In genomic region chr5:18360956-18361355, GRCm38 (mm10) we compare ENCODE assay signal across 8 mouse cellular contexts. TPM values are rescaled to one million over a fixed set of nuclear protein-coding genes. Genes with fewer than 3 reads are reported as not detected.
DNase-seq lines count a peak whose midpoint lies in the region; ATAC-seq and TF ChIP-seq lines count a peak whose summit lies in the region.

No protein-coding gene starts in this region.

- H3K9ac ChIP-seq in embryonic facial prominence, embryonic 15.5 days, result no peak overlapping the region
- H3K9ac ChIP-seq in intestine, postnatal 0 days (ENCODE audit: low read depth, low read length), result no peak overlapping the region
- H3K9ac ChIP-seq in neural tube, embryonic 15.5 days (replicated peaks), result peak overlapping the region; percentile 61

- no peak for TF ChIP-seq CTCF in left cerebral cortex, adult 2 months (IDR thresholded peaks at IDR 0.05)
- no peak for TF ChIP-seq CTCF in intestine, postnatal 0 days (IDR thresholded peaks at IDR 0.05; ENCODE audit: low read depth)

- no peaks in the 10 kb centered on the region for H3K36me3 ChIP-seq in embryonic facial prominence, embryonic 15.5 days
- H3K36me3 ChIP-seq in intestine, postnatal 0 days (ENCODE audit: control insufficient read depth, insufficient read depth), result no peaks in the 10 kb centered on the region
- H3K36me3 ChIP-seq in neural tube, embryonic 15.5 days, result no peaks in the 10 kb centered on the region

- no peak for DNase-seq in left cerebral cortex, adult 2 months (ENCODE audit: extremely low spot score in 1 of 2, low spot score in 2 of 2)
- DNase-seq in left cerebral cortex, adult 18-20 months (ENCODE audit: low spot score in 2 of 2), result no peak
- no peak for DNase-seq in adrenal gland, adult 8-10 months
- no peak for DNase-seq in frontal cortex, postnatal 25 days (ENCODE audit: low spot score in 2 of 2)
- no peak for DNase-seq in ovary, postnatal 36 days (ENCODE audit: low spot score)

- no peak for ATAC-seq in embryonic facial prominence, embryonic 15.5 days (ENCODE audit: insufficient number of reproducible peaks, low FRiP score, low TSS enrichment, low read depth)
- no peak for ATAC-seq in intestine, postnatal 0 days
- ATAC-seq in neural tube, embryonic 15.5 days (ENCODE audit: low FRiP score), result no peak

- H3K27me3 ChIP-seq in embryonic facial prominence, embryonic 15.5 days, result no peaks in the 10 kb centered on the region
- no peaks in the 10 kb centered on the region for H3K27me3 ChIP-seq in intestine, postnatal 0 days (replicated peaks; ENCODE audit: control insufficient read depth, insufficient read depth, low read length)
- no peaks in the 10 kb centered on the region for H3K27me3 ChIP-seq in neural tube, embryonic 15.5 days (replicated peaks)

- peak overlapping the region; percentile 87 for H3K27ac ChIP-seq in left cerebral cortex, adult 2 months
- H3K27ac ChIP-seq in embryonic facial prominence, embryonic 15.5 days (replicated peaks), result 0 out of 2 replicates have a peak overlapping the region, but pooled peaks have one; percentile 65
- no peak overlapping the region for H3K27ac ChIP-seq in intestine, postnatal 0 days (ENCODE audit: low read depth, low read length)
- peak overlapping the region; percentile 75; the same call in 1 of the 2 replicates for H3K27ac ChIP-seq in neural tube, embryonic 15.5 days (replicated peaks)

- intact Hi-C loops in left cerebral cortex, adult 2 months (cut with DNase I), result loop anchor here (5.0 kb wide), 1 partner anchor 274 kb away; no protein-coding TSS in a partner anchor

- H3K4me1 ChIP-seq in embryonic facial prominence, embryonic 15.5 days, result peaks cover 17% of the 10 kb centered on the region
- no peaks in the 10 kb centered on the region; the same call in 1 of the 2 replicates for H3K4me1 ChIP-seq in intestine, postnatal 0 days (replicated peaks; ENCODE audit: control insufficient read depth, insufficient read depth, low read length)
- peaks cover 14% of the 10 kb centered on the region for H3K4me1 ChIP-seq in neural tube, embryonic 15.5 days

- WGBS in embryonic facial prominence, embryonic 15.5 days, result 22% methylated on average over 6 of the region's 6 CpGs
- WGBS in intestine, postnatal 0 days, result 49% methylated on average over 6 of the region's 6 CpGs
- WGBS in neural tube, embryonic 15.5 days, result 10% methylated on average over 6 of the region's 6 CpGs

- peak overlapping the region; percentile 88 for H3K4me2 ChIP-seq in embryonic facial prominence, embryonic 15.5 days (replicated peaks)
- peak overlapping the region; percentile 99 for H3K4me2 ChIP-seq in intestine, postnatal 0 days (replicated peaks; ENCODE audit: low read depth)
- peak overlapping the region; percentile 74 for H3K4me2 ChIP-seq in neural tube, embryonic 15.5 days

- H3K9me3 ChIP-seq in embryonic facial prominence, embryonic 15.5 days (replicated peaks), result no peaks in the 10 kb centered on the region
- H3K9me3 ChIP-seq in intestine, postnatal 0 days (ENCODE audit: control insufficient read depth), result no peaks in the 10 kb centered on the region
- H3K9me3 ChIP-seq in neural tube, embryonic 15.5 days (replicated peaks), result no peaks in the 10 kb centered on the region

- H3K4me3 ChIP-seq in left cerebral cortex, adult 2 months, result peak overlapping the region; percentile 79
- peak overlapping the region; percentile 79 for H3K4me3 ChIP-seq in embryonic facial prominence, embryonic 15.5 days (replicated peaks)
- no peak overlapping the region for H3K4me3 ChIP-seq in intestine, postnatal 0 days (ENCODE audit: low read depth, low read length)
- peak overlapping the region; percentile 96 for H3K4me3 ChIP-seq in neural tube, embryonic 15.5 days (replicated peaks)

RNA-seq across cellular contexts. Expression of gene Gnai1, which starts 0.8 kb away (rescaled TPM):
- 100 to 1,000 TPM; 167 TPM for total RNA-seq in left cerebral cortex, adult 2 months (2021)
- total RNA-seq in left cerebral cortex, adult 18-20 months (2021), result 100 to 1,000 TPM; 170 to 173 TPM
- polyA plus RNA-seq in embryonic facial prominence, embryonic 15.5 days (2015; fragmentation: Nextera tagmentation; extraction: Ambion mirVana), result 46.2 and 47.4 TPM in 2 replicates
- polyA plus RNA-seq in intestine, postnatal 0 days (2015; fragmentation: Nextera tagmentation; extraction: Ambion mirVana), result 8.8 and 9.2 TPM in 2 replicates
- polyA plus RNA-seq in neural tube, embryonic 15.5 days (2015; fragmentation: Nextera tagmentation; extraction: Ambion mirVana), result 79.1 and 91.8 TPM in 2 replicates
- 10 to 100 TPM; 15.6 to 30.9 (median 27.5) TPM for total RNA-seq in adrenal gland, adult 8-10 months (2022)

Comparison
In these comparisons a context has a peak if more than half of its experiments do, and no peak if none do; other contexts are left out.
1. RNA of gene Gnai1, which starts 0.8 kb away (total RNA-seq): 170 to 173 TPM in left cerebral cortex, adult 18-20 months and 167 TPM in left cerebral cortex, adult 2 months; 15.6 to 30.9 TPM in adrenal gland, adult 8-10 months; every median in the first group is over 4 times any median in the second.
2. Peak in every context shown above with its lines, with median percentiles within 50 percentile points of each other: H3K4me2 ChIP-seq.